Mouse (Mus musculus) WW6 (cell line): Measurements from ENCODE around the gene Txnrd1.

ENCODE experiments used
- DNase-seq: peaks from one replicate; pipeline ENCODE4 v3.0.0-alpha.2; 2013; ENCODE audit warnings: low read depth, low spot score

Gene Txnrd1

GRCm38 (mm10) chr10:82913772-82914171 is 80.0 kb downstream of the Txnrd1 start:
- no peak for DNase-seq

DNA sequence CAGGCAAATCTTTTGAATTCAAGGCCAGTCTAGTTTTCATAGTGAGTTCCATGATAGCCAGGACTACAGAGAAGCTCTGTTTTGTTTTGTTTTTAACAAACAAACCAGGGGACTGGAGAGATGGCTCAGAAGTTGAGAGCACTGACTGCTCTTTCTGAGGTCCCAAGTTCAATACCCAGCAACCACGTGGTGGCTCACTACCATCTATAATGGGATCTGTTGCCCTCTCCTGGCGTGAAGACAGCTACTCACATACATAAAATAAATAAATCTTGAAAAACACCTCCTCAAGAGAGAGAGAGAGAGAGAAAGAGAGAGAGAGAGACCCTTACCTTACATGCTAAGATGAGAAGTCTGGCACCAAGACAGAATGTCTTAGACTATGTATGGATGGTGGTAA is 84.9 kb downstream of the Txnrd1 start:
- DNase-seq, result no peak

- DNase-seq, result no peak
Observed at GRCm38 (mm10) chr10:82919404-82919980, 85.7 kb downstream of the Txnrd1 start.

- no peak for DNase-seq
Observed at GRCm38 (mm10) chr10:82923547-82923946, 89.8 kb downstream of the Txnrd1 start.

DNA sequence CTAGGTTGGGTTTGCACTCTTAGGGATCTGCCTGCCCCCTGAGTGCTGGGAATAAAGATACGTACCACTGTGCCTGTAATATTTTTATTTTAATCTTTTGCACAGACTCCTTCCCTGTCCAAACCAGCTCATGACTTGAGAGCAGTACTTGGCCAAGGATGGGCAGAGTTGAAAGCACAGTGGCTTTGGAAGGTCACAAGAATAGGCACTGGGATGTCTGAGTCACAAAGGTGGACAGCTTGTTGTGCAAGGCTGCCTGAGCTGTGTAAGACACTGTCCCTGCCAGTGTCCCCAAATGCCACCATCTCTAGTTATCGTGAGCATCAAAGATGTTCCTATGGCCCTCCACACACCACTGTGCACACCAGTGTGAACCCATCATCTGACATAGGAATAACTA is 91.0 kb downstream of the Txnrd1 start:
- DNase-seq, result no peak

GRCm38 (mm10) chr10:82925624-82926023 is 91.9 kb downstream of the Txnrd1 start:
- DNase-seq, result no peak

DNA sequence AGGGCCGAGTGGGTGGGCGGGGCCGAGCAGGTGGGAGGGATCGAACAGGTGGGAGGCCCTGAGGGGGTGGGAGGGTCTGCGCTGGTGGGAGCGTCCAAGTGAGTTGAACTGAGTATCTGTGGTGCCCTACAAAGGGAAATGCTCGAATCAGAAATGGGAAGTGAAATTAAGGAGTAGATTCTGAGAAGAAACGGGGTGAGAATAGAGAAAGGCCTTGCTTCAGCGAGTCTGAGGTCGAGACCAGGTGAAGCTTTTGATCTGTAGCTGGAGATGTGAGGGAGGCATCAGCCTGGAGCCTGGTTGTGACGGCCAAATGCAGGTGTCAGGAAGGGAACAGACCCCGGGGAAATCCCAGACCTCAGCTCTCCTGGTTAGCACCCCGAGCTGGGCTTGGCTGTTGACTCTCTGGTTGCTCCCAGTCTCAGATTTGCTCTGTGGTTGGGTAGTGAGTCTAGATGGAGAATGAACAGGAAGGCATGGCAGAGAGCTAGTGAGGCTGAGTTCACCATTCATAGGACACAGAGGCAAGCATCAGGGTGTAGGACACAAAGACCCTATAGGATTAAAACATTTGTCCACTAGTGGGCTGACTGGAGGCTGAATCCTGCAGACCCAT is 101.4 kb downstream of the Txnrd1 start:
- DNase-seq, result no peak

DNA sequence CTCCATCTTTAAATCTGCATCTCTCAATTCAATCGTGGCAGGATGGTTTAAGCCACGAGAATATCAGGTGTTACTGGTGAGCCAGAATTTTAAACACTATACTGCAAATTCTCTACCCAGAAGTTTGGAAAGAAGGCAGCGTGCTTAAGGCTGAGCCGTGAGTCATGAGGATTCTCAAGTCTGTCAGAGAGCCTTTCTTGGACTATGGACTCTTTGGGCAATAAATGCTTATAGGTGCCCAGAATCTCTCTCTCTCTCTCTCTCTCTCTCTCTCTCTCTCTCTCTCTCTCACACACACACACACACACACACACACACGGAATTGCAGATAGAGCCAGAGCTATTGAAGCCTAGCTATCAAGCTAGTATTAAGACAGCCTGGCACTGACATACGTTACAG is 102.0 kb downstream of the Txnrd1 start:
- DNase-seq, result no peak
